Mouse (Mus musculus) cerebellum, adult 9-10 months (tissue): ENCODE measurements at regions not wholly inside any gene's neighbourhood (a gene's known extent, or its start where the extent isn't known, plus 50 kb on each side); places are given as distances from the start of the nearest gene placed in this dataset.

Experiments
- DNase-seq: peaks from one replicate; pipeline ENCODE4 v3.0.0; 2022

- peak; percentile 86 for DNase-seq
These were observed 96.7 kb downstream of the 1500009L16Rik start for GRCm38 (mm10) chr10:83819266-83819949.

GRCm38 (mm10) chr10:83819950-83820275, 97.2 kb downstream of the 1500009L16Rik start:
- DNase-seq: no peak

GRCm38 (mm10) chr10:83821089-83821488, 98.4 kb downstream of the 1500009L16Rik start:
- no peak for DNase-seq

- DNase-seq: no peak
These were observed 103.4 kb downstream of the 1500009L16Rik start for GRCm38 (mm10) chr10:83826105-83826504.

GRCm38 (mm10) chr10:83836351-83836750, 113.7 kb downstream of the 1500009L16Rik start:
- no peak for DNase-seq

GRCm38 (mm10) chr10:83840226-83840625, 117.6 kb downstream of the 1500009L16Rik start:
- no peak for DNase-seq

GRCm38 (mm10) chr10:83850881-83851280, 128.2 kb downstream of the 1500009L16Rik start:
- DNase-seq: no peak

GRCm38 (mm10) chr10:83852194-83852593, 129.5 kb downstream of the 1500009L16Rik start:
- no peak for DNase-seq

GRCm38 (mm10) chr10:83852806-83853205, 130.1 kb downstream of the 1500009L16Rik start:
- DNase-seq: no peak

GRCm38 (mm10) chr10:83857794-83858442, 135.3 kb downstream of the 1500009L16Rik start:
- peak; percentile 2 for DNase-seq

GRCm38 (mm10) chr10:83858689-83859088, 136.0 kb downstream of the 1500009L16Rik start:
- DNase-seq: no peak

GRCm38 (mm10) chr10:83859633-83860032, 137.0 kb downstream of the 1500009L16Rik start:
- no peak for DNase-seq

- DNase-seq: peak; percentile 2
These were observed 139.0 kb downstream of the 1500009L16Rik start for GRCm38 (mm10) chr10:83861574-83862190.

GRCm38 (mm10) chr10:83864591-83864990, 141.9 kb downstream of the 1500009L16Rik start:
- DNase-seq: no peak

GRCm38 (mm10) chr10:83865929-83866328, 143.3 kb downstream of the 1500009L16Rik start:
- DNase-seq: no peak

GRCm38 (mm10) chr10:83871736-83872400, 149.2 kb downstream of the 1500009L16Rik start:
- no peak for DNase-seq

- DNase-seq: no peak
These were observed 156.1 kb downstream of the 1500009L16Rik start for GRCm38 (mm10) chr10:83878745-83879144.

- no peak for DNase-seq
These were observed 159.6 kb downstream of the 1500009L16Rik start for GRCm38 (mm10) chr10:83882119-83882890.

- no peak for DNase-seq
These were observed 160.2 kb downstream of the 1500009L16Rik start for GRCm38 (mm10) chr10:83882891-83883185.

GRCm38 (mm10) chr10:83884553-83884952, 161.9 kb downstream of the 1500009L16Rik start:
- DNase-seq: no peak

- DNase-seq: no peak
These were observed 165.9 kb downstream of the 1500009L16Rik start for GRCm38 (mm10) chr10:83888587-83888986.

- no peak for DNase-seq
These were observed 173.1 kb downstream of the 1500009L16Rik start for GRCm38 (mm10) chr10:83895741-83896150.

- DNase-seq: no peak
These were observed 173.5 kb downstream of the 1500009L16Rik start for GRCm38 (mm10) chr10:83896160-83896559.
